10 mouse cellular contexts compared by ENCODE assay signal in genomic region chr9:45040066-45040845, GRCm38 (mm10). TPM values are rescaled to one million over a fixed set of nuclear protein-coding genes. Genes with fewer than 3 reads are reported as not detected.
DNase-seq lines count a peak whose midpoint lies in the region; ATAC-seq and TF ChIP-seq lines count a peak whose summit lies in the region.
"Had no signal": no experiment of that assay in that cellular context is flagged by ENCODE, and none has a peak within 500 bp of the region (broad histone marks: within the 10 kb centered on the region; RNA-seq: fewer than 3 reads in every experiment).

No protein-coding gene starts in this region.

- no peak overlapping the region for H3K9ac ChIP-seq in heart, postnatal 0 days (replicated peaks; ENCODE audit: low read depth, low read length)
- no peak overlapping the region for H3K9ac ChIP-seq in hindbrain, embryonic 15.5 days
- no peak overlapping the region for H3K9ac ChIP-seq in neural tube, embryonic 15.5 days (replicated peaks)
- H3K9ac ChIP-seq: forebrain, embryonic 15.5 days had no signal

- peak overlapping the region; percentile 7; the same call in 1 of the 2 replicates for H3K4me3 ChIP-seq in heart, postnatal 0 days (ENCODE audit: low read depth, low read length)
- H3K4me3 ChIP-seq in hindbrain, embryonic 15.5 days = no peak overlapping the region
- H3K4me3 ChIP-seq in limb, embryonic 10.5 days = peak overlapping the region; percentile 3; the same call in 1 of the 2 replicates
- H3K4me3 ChIP-seq in neural tube, embryonic 15.5 days (replicated peaks) = no peak overlapping the region
- H3K4me3 ChIP-seq: forebrain, embryonic 15.5 days had no signal

- no peak overlapping the region for H3K27ac ChIP-seq in heart, postnatal 0 days (ENCODE audit: low read depth)
- no peak overlapping the region for H3K27ac ChIP-seq in hindbrain, embryonic 15.5 days (replicated peaks)
- 0 out of 2 replicates have a peak overlapping the region, but pooled peaks have one; percentile 11 for H3K27ac ChIP-seq in limb, embryonic 10.5 days
- H3K27ac ChIP-seq in neural tube, embryonic 15.5 days (replicated peaks) = no peak overlapping the region
- H3K27ac ChIP-seq: forebrain, embryonic 15.5 days had no signal

- no peaks in the 10 kb centered on the region for H3K36me3 ChIP-seq in heart, postnatal 0 days (replicated peaks; ENCODE audit: control insufficient read depth, insufficient read depth, low read length)
- H3K36me3 ChIP-seq in hindbrain, embryonic 15.5 days = no peaks in the 10 kb centered on the region
- no peaks in the 10 kb centered on the region for H3K36me3 ChIP-seq in limb, embryonic 10.5 days
- no peaks in the 10 kb centered on the region for H3K36me3 ChIP-seq in neural tube, embryonic 15.5 days
- H3K36me3 ChIP-seq: forebrain, embryonic 15.5 days had no signal

- WGBS in heart, postnatal 0 days = 11% methylated on average over 14 of the region's 14 CpGs
- WGBS in hindbrain, embryonic 15.5 days = 14% methylated on average over 14 of the region's 14 CpGs
- 16% methylated on average over 14 of the region's 14 CpGs for WGBS in limb, embryonic 10.5 days
- 19% methylated on average over 14 of the region's 14 CpGs for WGBS in neural tube, embryonic 15.5 days

- H3K4me2 ChIP-seq in heart, postnatal 0 days (ENCODE audit: low read depth, low read length) = peak overlapping the region; percentile 2; the same call in 1 of the 2 replicates
- H3K4me2 ChIP-seq in hindbrain, embryonic 15.5 days = peak overlapping the region; percentile 28; the same call in 1 of the 2 replicates
- H3K4me2 ChIP-seq in neural tube, embryonic 15.5 days = peak overlapping the region; percentile 27
- H3K4me2 ChIP-seq: forebrain, embryonic 15.5 days had no signal

- TF ChIP-seq EP300 in heart, postnatal 0 days (IDR thresholded peaks at IDR 0.05; ENCODE audit: low read depth) = no peak

- no peaks in the 10 kb centered on the region for H3K9me3 ChIP-seq in heart, postnatal 0 days (replicated peaks; ENCODE audit: control insufficient read depth, low read length)
- no peaks in the 10 kb centered on the region for H3K9me3 ChIP-seq in hindbrain, embryonic 15.5 days
- no peaks in the 10 kb centered on the region for H3K9me3 ChIP-seq in limb, embryonic 10.5 days (replicated peaks)
- H3K9me3 ChIP-seq in neural tube, embryonic 15.5 days (replicated peaks) = no peaks in the 10 kb centered on the region
- H3K9me3 ChIP-seq: forebrain, embryonic 15.5 days had no signal

- 0 out of 2 replicates have a peak, but pooled peaks cover 4% of the 10 kb centered on the region for H3K4me1 ChIP-seq in heart, postnatal 0 days (ENCODE audit: control insufficient read depth, insufficient read depth)
- no peaks in the 10 kb centered on the region for H3K4me1 ChIP-seq in hindbrain, embryonic 15.5 days (replicated peaks)
- peaks cover 38% of the 10 kb centered on the region for H3K4me1 ChIP-seq in limb, embryonic 10.5 days
- peaks cover 13% of the 10 kb centered on the region for H3K4me1 ChIP-seq in neural tube, embryonic 15.5 days
- H3K4me1 ChIP-seq: forebrain, embryonic 15.5 days had no signal

- H3K27me3 ChIP-seq in heart, postnatal 0 days (ENCODE audit: control insufficient read depth, insufficient read depth, low read length) = peaks cover 58% of the 10 kb centered on the region
- peaks cover 70% of the 10 kb centered on the region for H3K27me3 ChIP-seq in hindbrain, embryonic 15.5 days
- peaks cover 69% of the 10 kb centered on the region for H3K27me3 ChIP-seq in limb, embryonic 10.5 days (ENCODE audit: low read depth, poor library complexity, severe bottlenecking)
- peaks cover 78% of the 10 kb centered on the region for H3K27me3 ChIP-seq in neural tube, embryonic 15.5 days (replicated peaks)

- no peak for DNase-seq in heart, postnatal 0 days (ENCODE audit: low spot score)
- no peak for DNase-seq in heart, adult 9 months (ENCODE audit: low spot score in 2 of 2)
- no peak for DNase-seq in limb, embryonic 10.5 days (ENCODE audit: low spot score)
- no peak for DNase-seq in retina, embryonic 14.5 days (ENCODE audit: low spot score)
- DNase-seq in testis, postnatal 10 days (ENCODE audit: low spot score) = no peak
- DNase-seq: layer of hippocampus, postnatal 36 days had no signal

- no peak for TF ChIP-seq CTCF in heart, postnatal 0 days (IDR thresholded peaks at IDR 0.05; ENCODE audit: low read depth)

- ATAC-seq in heart, postnatal 0 days (ENCODE audit: insufficient read depth, low read depth) = no peak
- no peak for ATAC-seq in hindbrain, embryonic 15.5 days (ENCODE audit: low FRiP score, low read depth)
- no peak for ATAC-seq in neural tube, embryonic 15.5 days (ENCODE audit: low FRiP score)
- ATAC-seq in erythroid progenitor cell, adult 5-6 weeks (replicated peaks; ENCODE audit: low FRiP score, poor library complexity, severe bottlenecking) = no peak
- ATAC-seq: forebrain, embryonic 15.5 days had no signal

RNA-seq across cellular contexts. Expression of gene Mpzl2, which starts 0.7 kb away (rescaled TPM):
- 0.15 and 0.31 TPM in 2 replicates for total RNA-seq in heart, postnatal 0 days (2014; rRNA removed; ENCODE audit: low replicate concordance)
- polyA plus RNA-seq in heart, postnatal 0 days (2015; fragmentation: Nextera tagmentation; extraction: Ambion mirVana) = 0.41 and 0.42 TPM in 2 replicates
- polyA plus RNA-seq in hindbrain, embryonic 15.5 days (2015; fragmentation: Nextera tagmentation; extraction: Ambion mirVana) = 2.6 and 3.3 TPM in 2 replicates
- polyA plus RNA-seq in limb, embryonic 10.5 days (2016; fragmentation: Nextera tagmentation; extraction: Ambion mirVana) = 12.7 and 13.6 TPM in 2 replicates
- polyA plus RNA-seq in neural tube, embryonic 15.5 days (2015; fragmentation: Nextera tagmentation; extraction: Ambion mirVana) = 0.77 and 8.6 TPM in 2 replicates
- not detected in 2 replicates for total RNA-seq in erythroid progenitor cell, adult 5-6 weeks (2015; ENCODE audit: low replicate concordance)
- not detected in 2 replicates for total RNA-seq in erythroid progenitor cell, adult 5-6 weeks (2017; ENCODE audit: low replicate concordance)

RNA-seq across cellular contexts. Expression of gene Mpzl3, which starts 14.7 kb away (rescaled TPM):
- 1.7 and 3.1 TPM in 2 replicates for total RNA-seq in heart, postnatal 0 days (2014; rRNA removed; ENCODE audit: low replicate concordance)
- 0.59 and 0.68 TPM in 2 replicates for polyA plus RNA-seq in heart, postnatal 0 days (2015; fragmentation: Nextera tagmentation; extraction: Ambion mirVana)
- polyA plus RNA-seq in hindbrain, embryonic 15.5 days (2015; fragmentation: Nextera tagmentation; extraction: Ambion mirVana) = 1.3 TPM in 2 replicates
- polyA plus RNA-seq in limb, embryonic 10.5 days (2016; fragmentation: Nextera tagmentation; extraction: Ambion mirVana) = 4.2 and 4.6 TPM in 2 replicates
- 1.00 and 2.0 TPM in 2 replicates for polyA plus RNA-seq in neural tube, embryonic 15.5 days (2015; fragmentation: Nextera tagmentation; extraction: Ambion mirVana)
- total RNA-seq in erythroid progenitor cell, adult 5-6 weeks (2015; ENCODE audit: low replicate concordance) = 1.7 TPM in 1 of 2 replicates, not detected in the other
- not detected in 2 replicates for total RNA-seq in erythroid progenitor cell, adult 5-6 weeks (2017; ENCODE audit: low replicate concordance)

RNA-seq across cellular contexts. Expression of gene Cd3e, which starts 30.8 kb away (rescaled TPM):
- 0.27 TPM in 1 of 2 replicates, not detected in the other for total RNA-seq in heart, postnatal 0 days (2014; rRNA removed; ENCODE audit: low replicate concordance)
- polyA plus RNA-seq in heart, postnatal 0 days (2015; fragmentation: Nextera tagmentation; extraction: Ambion mirVana) = 0.14 TPM in 1 of 2 replicates, not detected in the other
- 0.18 TPM in 1 of 2 replicates, not detected in the other for polyA plus RNA-seq in hindbrain, embryonic 15.5 days (2015; fragmentation: Nextera tagmentation; extraction: Ambion mirVana)
- polyA plus RNA-seq in limb, embryonic 10.5 days (2016; fragmentation: Nextera tagmentation; extraction: Ambion mirVana) = not detected in 2 replicates
- polyA plus RNA-seq in neural tube, embryonic 15.5 days (2015; fragmentation: Nextera tagmentation; extraction: Ambion mirVana) = 0.19 and 57.9 TPM in 2 replicates
- 7.2 and 23.9 TPM in 2 replicates for total RNA-seq in erythroid progenitor cell, adult 5-6 weeks (2015; ENCODE audit: low replicate concordance)
- 1.0 and 6.5 TPM in 2 replicates for total RNA-seq in erythroid progenitor cell, adult 5-6 weeks (2017; ENCODE audit: low replicate concordance)
- total RNA-seq: layer of hippocampus, postnatal 36 days had no signal
- polyA plus RNA-seq: forebrain, embryonic 15.5 days had no signal

RNA-seq across cellular contexts. Expression of gene Jaml, which starts 38.7 kb away (rescaled TPM):
- total RNA-seq in heart, postnatal 0 days (2014; rRNA removed; ENCODE audit: low replicate concordance) = not detected in 2 replicates
- 0.08 and 0.40 TPM in 2 replicates for polyA plus RNA-seq in heart, postnatal 0 days (2015; fragmentation: Nextera tagmentation; extraction: Ambion mirVana)
- polyA plus RNA-seq in hindbrain, embryonic 15.5 days (2015; fragmentation: Nextera tagmentation; extraction: Ambion mirVana) = 0.31 and 0.34 TPM in 2 replicates
- polyA plus RNA-seq in limb, embryonic 10.5 days (2016; fragmentation: Nextera tagmentation; extraction: Ambion mirVana) = 6.3 and 12.2 TPM in 2 replicates
- polyA plus RNA-seq in neural tube, embryonic 15.5 days (2015; fragmentation: Nextera tagmentation; extraction: Ambion mirVana) = 0.32 and 1.7 TPM in 2 replicates
- 5.4 TPM in 1 of 2 replicates, not detected in the other for total RNA-seq in erythroid progenitor cell, adult 5-6 weeks (2015; ENCODE audit: low replicate concordance)
- total RNA-seq in erythroid progenitor cell, adult 5-6 weeks (2017; ENCODE audit: low replicate concordance) = 3.5 and 5.7 TPM in 2 replicates

RNA-seq across cellular contexts. Expression of gene Cd3d, which starts 58.7 kb away (rescaled TPM):
- 1.9 TPM in 1 of 2 replicates, not detected in the other for total RNA-seq in heart, postnatal 0 days (2014; rRNA removed; ENCODE audit: low replicate concordance)
- not detected in 2 replicates for polyA plus RNA-seq in heart, postnatal 0 days (2015; fragmentation: Nextera tagmentation; extraction: Ambion mirVana)
- not detected in 2 replicates for polyA plus RNA-seq in hindbrain, embryonic 15.5 days (2015; fragmentation: Nextera tagmentation; extraction: Ambion mirVana)
- polyA plus RNA-seq in limb, embryonic 10.5 days (2016; fragmentation: Nextera tagmentation; extraction: Ambion mirVana) = not detected in 2 replicates
- polyA plus RNA-seq in neural tube, embryonic 15.5 days (2015; fragmentation: Nextera tagmentation; extraction: Ambion mirVana) = 31.2 TPM in 1 of 2 replicates, not detected in the other
- 2.5 and 2.9 TPM in 2 replicates for total RNA-seq in erythroid progenitor cell, adult 5-6 weeks (2015; ENCODE audit: low replicate concordance)
- 5.8 TPM in 1 of 2 replicates, not detected in the other for total RNA-seq in erythroid progenitor cell, adult 5-6 weeks (2017; ENCODE audit: low replicate concordance)
- total RNA-seq: layer of hippocampus, postnatal 36 days had no signal
- polyA plus RNA-seq: forebrain, embryonic 15.5 days had no signal

Comparison
In these comparisons a context has a peak if more than half of its experiments do, and no peak if none do; other contexts are left out.
1. H3K4me3 ChIP-seq: peak in heart, postnatal 0 days (single experiment) and limb, embryonic 10.5 days (single experiment); none in hindbrain, embryonic 15.5 days (single experiment) and neural tube, embryonic 15.5 days (single experiment).
2. Peak in every context shown above with its lines, with median percentiles within 50 percentile points of each other: H3K4me2 ChIP-seq.